Mouse (Mus musculus): Measurements from ENCODE around the gene Ryr1.
A peak's percentile ranks its signal among the peaks of the same experiment; 100 is the strongest.

The Ryr1 gene

GRCm38 (mm10) chr7:29039604-29039984, 85.4 kb downstream of the Ryr1 start:
- DNase-seq (ENCODE audit: low read depth in 2 of 2, low spot score in 2 of 2), result peak; percentile 89 to 93

GRCm38 (mm10) chr7:29037261-29037660, 87.7 kb downstream of the Ryr1 start:
- DNase-seq (ENCODE audit: low read depth in 2 of 2, low spot score in 2 of 2), result no peak

GRCm38 (mm10) chr7:29032685-29033084, 92.3 kb downstream of the Ryr1 start:
- no peak for DNase-seq (ENCODE audit: low read depth in 2 of 2, low spot score in 2 of 2)

GRCm38 (mm10) chr7:29031641-29032040, 93.3 kb downstream of the Ryr1 start:
- DNase-seq (ENCODE audit: low read depth in 2 of 2, low spot score in 2 of 2), result no peak

- DNase-seq (ENCODE audit: low read depth in 2 of 2, low spot score in 2 of 2), result no peak
Measured at GRCm38 (mm10) chr7:29029690-29030656, 95.0 kb downstream of the Ryr1 start.

- DNase-seq (ENCODE audit: low read depth in 2 of 2, low spot score in 2 of 2), result no peak
Measured at GRCm38 (mm10) chr7:29028761-29029160, 96.2 kb downstream of the Ryr1 start.

GRCm38 (mm10) chr7:29026811-29027210, 98.2 kb downstream of the Ryr1 start:
- DNase-seq (ENCODE audit: low read depth in 2 of 2, low spot score in 2 of 2), result no peak

GRCm38 (mm10) chr7:29026195-29026594, 98.8 kb downstream of the Ryr1 start:
- no peak for DNase-seq (ENCODE audit: low read depth in 2 of 2, low spot score in 2 of 2)

DNA sequence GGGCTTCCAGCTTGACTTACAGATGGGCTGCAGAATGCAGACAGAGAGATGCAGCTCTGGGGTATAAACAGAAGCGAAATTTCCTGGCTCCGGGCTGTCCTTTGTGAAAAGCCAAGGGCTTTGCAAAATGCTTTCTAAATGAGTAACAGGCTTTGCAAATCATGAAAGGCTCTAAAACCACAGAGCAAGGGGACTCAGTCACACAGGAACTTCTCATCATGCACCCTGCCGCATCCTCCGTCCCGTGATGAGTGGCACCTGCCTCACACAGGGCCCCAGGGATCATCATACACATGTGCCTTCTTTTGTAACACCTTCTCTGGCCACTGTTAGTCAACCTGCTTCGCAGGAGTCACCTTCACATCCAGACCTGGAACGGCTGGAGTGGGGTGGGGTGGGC, 99.4 kb downstream of the Ryr1 start:
- DNase-seq (ENCODE audit: low read depth in 2 of 2, low spot score in 2 of 2), result peak; percentile 20 to 42

DNA sequence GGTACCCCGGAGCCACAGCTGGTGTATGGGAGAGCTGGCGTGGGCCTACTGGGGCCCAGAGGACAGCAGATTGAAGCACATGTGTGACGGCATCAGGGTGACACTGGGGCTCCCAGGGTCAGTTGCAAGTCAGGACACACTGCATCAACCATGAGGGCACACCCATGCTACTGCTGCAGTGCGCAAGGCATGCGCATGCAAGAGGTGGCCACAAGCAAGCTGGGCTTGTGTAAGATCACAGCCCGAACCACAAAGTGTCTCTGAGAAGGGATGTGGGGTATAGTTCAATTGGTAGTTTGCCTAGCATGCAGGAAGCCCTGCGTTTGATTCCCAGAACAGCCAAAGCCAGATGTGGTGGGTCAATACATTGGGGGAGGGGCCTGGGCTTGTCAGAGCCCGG, 101.5 kb downstream of the Ryr1 start:
- DNase-seq (ENCODE audit: low read depth in 2 of 2, low spot score in 2 of 2), result no peak

GRCm38 (mm10) chr7:29022479-29022878, 102.5 kb downstream of the Ryr1 start:
- DNase-seq (ENCODE audit: low read depth in 2 of 2, low spot score in 2 of 2), result no peak

DNA sequence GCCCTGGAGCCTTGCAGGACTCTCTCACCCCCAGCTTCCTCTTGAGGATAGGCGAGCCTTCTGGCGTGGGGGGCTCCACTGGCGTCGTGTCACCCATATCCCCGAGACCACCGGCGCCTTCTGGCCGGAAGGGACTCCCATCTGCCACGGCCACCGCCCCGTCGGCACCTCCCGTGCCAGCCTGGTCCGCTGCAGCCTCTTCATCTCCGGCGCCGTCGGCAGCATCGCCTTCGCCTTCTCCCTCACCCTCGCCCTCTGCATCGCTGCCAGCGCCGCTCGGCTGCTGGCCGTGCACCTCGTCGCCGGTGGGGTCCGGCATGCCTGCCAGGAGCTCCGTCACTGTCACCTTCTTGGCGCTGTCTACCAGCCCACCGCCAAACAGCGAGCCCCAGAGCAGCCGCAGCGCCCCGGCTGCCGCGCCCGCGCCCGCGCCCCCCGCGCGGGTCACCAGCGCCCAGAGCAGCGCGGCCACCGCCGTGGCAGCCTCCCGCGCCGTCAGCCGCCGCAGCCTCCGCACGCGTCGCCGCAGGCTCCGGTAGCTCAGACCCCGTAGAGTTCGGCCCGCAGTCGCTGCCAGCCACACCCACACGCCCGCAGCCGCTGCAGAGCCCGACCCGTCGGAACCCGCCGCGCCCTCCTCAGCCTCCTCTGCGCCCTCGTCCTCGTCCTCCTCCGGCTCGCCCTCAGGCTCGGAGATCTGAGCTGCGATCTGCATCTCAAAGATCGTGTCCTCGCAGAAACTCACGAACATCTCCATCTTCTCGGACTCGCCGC, 105.3 kb downstream of the Ryr1 start:
- no peak for DNase-seq (ENCODE audit: low read depth in 2 of 2, low spot score in 2 of 2)

GRCm38 (mm10) chr7:29017222-29017621, 107.8 kb downstream of the Ryr1 start:
- no peak for DNase-seq (ENCODE audit: low read depth in 2 of 2, low spot score in 2 of 2)

DNA sequence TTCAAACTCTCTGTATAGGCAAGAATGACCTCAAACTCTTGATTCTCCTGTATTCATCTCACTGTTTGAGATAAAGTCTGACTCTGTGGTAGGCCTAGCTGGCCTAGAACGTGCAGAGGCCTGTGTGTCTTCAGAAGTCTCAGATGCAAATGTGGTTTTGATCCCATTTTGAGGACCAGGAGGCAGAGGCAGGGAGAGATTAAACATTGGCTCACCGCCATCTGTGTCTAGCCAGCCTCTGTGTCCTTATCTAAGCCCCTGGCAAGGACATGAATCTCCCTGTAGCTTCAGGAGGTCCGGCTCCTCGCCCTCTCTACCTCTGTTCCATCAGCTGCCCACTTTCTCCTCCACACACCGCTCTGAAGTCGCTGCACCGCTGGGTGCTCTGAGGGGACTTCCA, 108.5 kb downstream of the Ryr1 start:
- DNase-seq (ENCODE audit: low read depth in 2 of 2, low spot score in 2 of 2), result no peak

DNA sequence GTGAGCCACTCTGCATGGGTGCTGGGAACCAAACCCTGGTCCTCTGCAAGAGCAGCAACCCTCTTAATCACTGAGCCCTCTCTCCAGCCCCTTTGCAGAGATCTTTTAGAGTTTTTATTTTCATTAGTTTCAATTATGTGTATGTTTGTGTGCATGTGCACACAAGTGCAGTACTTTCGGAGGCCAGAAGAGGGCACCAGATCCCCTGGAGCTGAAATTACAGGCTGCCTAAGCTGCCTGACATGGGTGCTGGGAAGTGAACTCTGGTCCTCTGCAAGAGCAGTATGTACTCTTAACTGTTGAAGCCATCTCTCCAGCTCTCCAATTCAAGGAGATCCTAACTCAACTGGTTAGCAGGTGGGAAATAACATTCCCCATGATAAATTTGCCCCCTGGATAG, 110.0 kb downstream of the Ryr1 start:
- no peak for DNase-seq (ENCODE audit: low read depth in 2 of 2, low spot score in 2 of 2)

GRCm38 (mm10) chr7:29008714-29009113, 116.3 kb downstream of the Ryr1 start:
- DNase-seq (ENCODE audit: low read depth in 2 of 2, low spot score in 2 of 2), result no peak

DNA sequence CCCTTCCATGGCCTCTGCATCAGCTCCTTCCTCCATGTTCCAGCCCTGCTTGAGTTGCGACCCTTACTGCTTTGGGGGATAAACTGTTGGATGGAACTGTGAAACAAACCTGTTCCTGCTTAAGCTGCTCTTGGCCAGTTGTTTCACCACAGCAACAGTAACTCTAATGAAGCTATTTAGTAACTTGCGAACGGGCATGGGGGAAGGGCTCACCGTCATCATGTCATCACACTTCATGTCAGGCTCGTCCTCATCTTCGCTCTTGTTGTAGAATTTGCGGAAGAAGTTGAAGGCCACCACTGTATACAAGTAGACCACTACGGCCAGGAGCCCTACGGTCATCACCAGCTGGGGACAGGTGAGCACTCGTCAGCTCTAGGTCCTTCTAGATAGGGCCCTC, 116.8 kb downstream of the Ryr1 start:
- no peak for DNase-seq (ENCODE audit: low read depth in 2 of 2, low spot score in 2 of 2)

DNA sequence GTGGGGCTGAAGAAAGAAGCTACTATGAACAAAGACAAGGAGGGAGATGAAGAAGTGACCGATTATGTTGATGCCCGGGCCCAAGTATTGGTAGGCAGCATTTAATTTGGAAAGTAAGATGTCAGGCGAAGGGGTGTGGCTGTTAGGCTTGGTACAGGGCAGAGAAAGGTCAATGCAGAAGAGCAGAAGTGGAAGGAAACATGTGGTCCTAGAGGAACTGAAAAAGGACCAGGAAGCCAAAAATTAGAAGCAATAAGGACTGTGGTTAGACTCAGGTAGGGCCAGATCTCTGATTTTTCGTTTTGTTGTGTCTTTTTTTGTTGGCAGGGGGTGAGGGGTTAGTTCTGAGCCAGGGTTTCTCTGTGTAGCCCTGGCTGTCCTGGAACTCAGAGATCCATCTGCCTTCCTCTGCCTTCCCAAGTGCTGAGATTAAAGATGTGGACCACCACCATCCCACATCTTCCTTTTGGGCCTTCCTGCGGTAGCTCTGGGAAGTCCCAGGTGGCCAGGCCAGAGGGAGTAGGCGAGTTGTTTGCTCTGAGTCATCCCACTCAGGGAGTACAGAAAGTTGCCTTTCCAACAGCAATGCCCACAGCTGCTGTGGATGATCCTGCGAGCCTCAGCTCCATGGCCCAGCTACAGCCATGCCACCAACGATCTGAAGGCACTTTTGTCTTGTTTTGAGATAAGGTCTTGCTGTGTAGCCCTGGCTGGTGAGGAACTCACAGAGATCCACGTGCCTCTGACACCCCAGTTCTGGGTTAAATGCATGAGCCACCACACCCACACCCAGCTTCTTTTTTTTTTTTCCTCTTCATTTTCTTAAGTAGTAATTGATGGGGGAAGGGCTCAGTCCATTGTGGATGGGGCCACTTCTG, 117.5 kb downstream of the Ryr1 start:
- no peak for DNase-seq (ENCODE audit: low read depth in 2 of 2, low spot score in 2 of 2)

- DNase-seq (ENCODE audit: low read depth in 2 of 2, low spot score in 2 of 2), result peak; percentile 8 to 59
Measured at GRCm38 (mm10) chr7:29000651-29001605, 124.1 kb downstream of the Ryr1 start.

GRCm38 (mm10) chr7:28993402-28993801, 131.6 kb downstream of the Ryr1 start:
- no peak for DNase-seq (ENCODE audit: low read depth in 2 of 2, low spot score in 2 of 2)

All from CD8-positive naive resting alpha-beta T cell, adult 2 months (primary cell).